Mouse (Mus musculus) embryonic facial prominence, embryonic 14.5 days (tissue): ENCODE measurements around the gene Nsd1. TPM values are rescaled to one million over a fixed set of nuclear protein-coding genes. Genes with fewer than 3 reads are reported as not detected.
A peak's percentile ranks its signal among the peaks of the same experiment; 100 is the strongest.

Experiments used
- ATAC-seq: fragments of 200-750 bp; cut with Nextera tagmentation; 2 replicates; pipeline ENCODE4 v1.8.0; 2017; ENCODE audit warnings: low read depth, moderate number of reproducible peaks, moderate TSS enrichment
- DNase-seq: peaks from one replicate; pipeline ENCODE4 v3.0.0-alpha.2; 2015; ENCODE audit warnings: low spot score
- H3K27ac ChIP-seq: fragments of 300-500 bp; sonication (generic); replicated peaks from 2 replicates; pipeline ENCODE4 v1.5.1; 2014; ENCODE audit warnings: low read depth, mild to moderate bottlenecking, low read length, moderate library complexity
- H3K27me3 ChIP-seq: fragments of 300-500 bp; sonication (generic); replicated peaks from 2 replicates; pipeline ENCODE4 v1.6.1; 2014; ENCODE audit warnings: low read length; ENCODE audit not compliant: control insufficient read depth, insufficient read depth
- H3K36me3 ChIP-seq: fragments of 300-500 bp; sonication (generic); 2 replicates; pipeline ENCODE4 v1.6.1; 2014; ENCODE audit warnings: low read length, mixed read lengths; ENCODE audit not compliant: control insufficient read depth, insufficient read depth
- H3K4me1 ChIP-seq: fragments of 300-500 bp; sonication (generic); 2 replicates; pipeline ENCODE4 v1.6.1; 2014; ENCODE audit warnings: antibody characterized with exemption, low read length; ENCODE audit not compliant: control insufficient read depth, insufficient read depth
- H3K4me2 ChIP-seq: fragments of 300-500 bp; sonication (generic); 2 replicates; pipeline ENCODE4 v1.6.1; 2014; ENCODE audit warnings: low read depth, mild to moderate bottlenecking, low read length, moderate library complexity, mixed read lengths
- H3K4me3 ChIP-seq: fragments of 300-500 bp; sonication (generic); 2 replicates; pipeline ENCODE4 v1.5.1; 2014; ENCODE audit warnings: low read depth, mild to moderate bottlenecking, low read length
- H3K9ac ChIP-seq: fragments of 300-500 bp; sonication (generic); 2 replicates; pipeline ENCODE4 v1.6.1; 2014; ENCODE audit warnings: low read depth, mild to moderate bottlenecking, low read length, moderate library complexity, mixed read lengths
- H3K9me3 ChIP-seq: fragments of 300-500 bp; sonication (generic); 2 replicates; pipeline ENCODE4 v1.6.1; 2016; ENCODE audit warnings: low read length; ENCODE audit not compliant: control insufficient read depth
- WGBS: fragments of 180-500 bp; shearing (Covaris S2); extraction: QIAGEN DNeasy Blood & Tissue Kit; methylation state at CpG from one replicate; pipeline ENCODE4 v1.1.7; 2014; 5-methylcytosine and 5-hydroxymethylcytosine counted together
- polyA plus RNA-seq: library from polyadenylated mRNA; unstranded; fragments of >200 nt; fragmentation: Nextera tagmentation; extraction: Ambion mirVana; gene quantifications from 2 replicates; pipeline ENCODE4 v1.2.1, GENCODE M21; 2014

Nsd1 gene
- polyA plus RNA-seq, 1 experiment from 2014 or later = 55.0 TPM

DNA sequence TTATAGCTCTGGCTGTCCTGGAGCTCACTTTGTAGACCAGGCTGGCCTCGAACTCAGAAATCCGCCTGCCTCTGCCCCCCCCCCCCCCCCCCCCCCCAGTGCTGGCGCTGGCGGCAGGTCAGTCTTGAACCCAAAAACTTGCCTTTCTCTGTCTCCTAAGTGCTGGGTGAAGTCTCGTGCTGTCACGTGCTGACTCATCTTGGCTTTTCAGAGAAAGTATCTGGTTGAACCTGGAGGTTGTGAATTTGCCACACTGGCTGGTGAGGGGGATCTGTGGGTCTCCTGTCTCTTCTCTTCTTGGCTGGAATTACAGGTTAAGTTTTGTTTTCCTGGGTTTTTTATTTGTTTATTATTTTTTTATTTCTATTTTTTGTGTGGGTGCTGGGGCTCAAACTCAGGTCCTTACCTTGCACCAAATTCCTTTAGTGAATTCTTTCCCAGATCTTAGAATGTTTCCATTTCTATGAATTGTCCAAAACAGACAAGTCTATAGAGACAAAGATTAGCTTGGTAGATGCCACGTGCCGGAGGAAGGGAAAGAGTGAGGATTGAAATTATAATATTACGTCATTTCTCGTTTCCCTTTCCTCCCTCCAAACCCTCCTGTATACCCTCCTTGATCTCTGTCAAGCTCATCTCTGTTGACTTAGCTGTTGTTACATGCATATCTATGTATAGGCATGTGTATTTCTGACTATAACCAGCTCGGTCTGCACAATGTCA, 4.8 kb upstream of the Nsd1 start:
- ATAC-seq = no peak
- H3K36me3 ChIP-seq = no peaks in the 10 kb centered on the region

DNA sequence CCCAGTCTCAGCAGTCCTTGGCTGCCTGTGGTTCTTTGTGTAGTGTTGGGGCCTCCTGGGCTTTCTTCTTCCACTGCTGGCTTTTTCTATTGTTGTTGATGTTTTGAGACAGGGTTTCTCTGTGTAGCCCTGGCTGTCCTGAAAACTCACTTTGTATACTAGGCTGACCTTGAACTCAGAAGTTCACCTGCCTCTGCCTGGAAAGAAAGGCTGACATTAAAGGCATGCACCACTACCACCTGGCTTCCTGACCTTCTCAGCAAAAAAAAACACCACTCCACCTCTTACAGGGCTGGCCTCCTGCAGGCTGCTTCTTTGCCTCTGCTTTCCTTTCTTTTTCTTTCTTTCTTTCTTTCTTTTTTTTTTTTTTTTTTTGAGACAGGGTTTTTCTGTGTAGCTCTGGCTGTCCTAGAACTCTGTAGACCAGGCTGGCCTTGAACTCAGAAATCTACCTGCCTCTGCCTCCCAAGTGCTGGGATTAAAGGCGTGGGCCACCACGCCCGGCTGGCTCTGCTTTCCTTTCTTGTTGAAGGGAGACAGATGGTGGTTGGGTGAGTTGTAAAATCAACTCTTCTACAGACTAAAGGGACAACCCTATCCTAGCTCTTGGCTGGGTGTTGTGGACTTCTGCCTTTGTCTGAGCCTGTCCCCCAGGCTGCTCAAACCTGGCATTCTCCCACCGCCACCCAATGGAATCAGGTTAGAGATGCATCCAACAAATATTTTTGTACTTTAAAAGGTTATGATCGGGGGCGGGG, 4.0 kb upstream of the Nsd1 start:
- H3K4me2 ChIP-seq = no peak overlapping the region
- H3K27me3 ChIP-seq = no peaks in the 10 kb centered on the region
- ATAC-seq (no peak), DNase-seq (no peak)
- 91% methylated on average over 6 of the region's 6 CpGs for WGBS
- H3K9ac ChIP-seq = no peak overlapping the region
- no peaks in the 10 kb centered on the region for H3K9me3 ChIP-seq
- H3K4me3 ChIP-seq = no peak overlapping the region
- H3K27ac ChIP-seq = no peak overlapping the region
- no peaks in the 10 kb centered on the region for H3K36me3 ChIP-seq
- no peaks in the 10 kb centered on the region for H3K4me1 ChIP-seq

More for the DNA sequence above, 4.8 kb upstream of the Nsd1 start:
- Histone ChIP-seq H3K9ac (no peak overlapping the region), H3K4me1 (no peaks in the 10 kb centered on the region), H3K9me3 (no peaks in the 10 kb centered on the region), H3K4me3 (no peak overlapping the region), H3K27ac (no peak overlapping the region), H3K27me3 (no peaks in the 10 kb centered on the region), H3K4me2 (no peak overlapping the region)
- no peak for DNase-seq
- 73% methylated on average over 7 of the region's 11 CpGs for WGBS

- no peak overlapping the region for H3K4me3 ChIP-seq
- peaks cover 9% of the 10 kb centered on the region for H3K36me3 ChIP-seq
- ATAC-seq (no peak), DNase-seq (no peak)
- H3K9ac ChIP-seq = 0 out of 2 replicates have a peak overlapping the region, but pooled peaks have one; percentile 7
- H3K27ac ChIP-seq = peak overlapping the region; percentile 98
- H3K9me3 ChIP-seq = no peaks in the 10 kb centered on the region
- H3K4me1 ChIP-seq = peaks cover 11% of the 10 kb centered on the region
- H3K27me3 ChIP-seq = no peaks in the 10 kb centered on the region
- H3K4me2 ChIP-seq = peak overlapping the region; percentile 92; the same call in 1 of the 2 replicates
- WGBS = 54% methylated on average over 12 of the region's 13 CpGs
These were observed 539 bp upstream of the Nsd1 start for GRCm38 (mm10) chr13:55208837-55209648.

GRCm38 (mm10) chr13:55210193-55210970, 800 bp downstream of the Nsd1 start:
- Histone ChIP-seq H3K27ac (peak overlapping the region; percentile 98), H3K4me2 (peak overlapping the region; percentile 92), H3K27me3 (no peaks in the 10 kb centered on the region), H3K4me3 (peak overlapping the region; percentile 86), H3K9ac (peak overlapping the region; percentile 93), H3K4me1 (peaks cover 24% of the 10 kb centered on the region), H3K36me3 (peaks cover 21% of the 10 kb centered on the region), H3K9me3 (no peaks in the 10 kb centered on the region)
- DNase-seq (peak; percentile 73), ATAC-seq (peak; percentile 45)
- no CpG with 5 or more reads among the region's 77 CpGs for WGBS

GRCm38 (mm10) chr13:55210971-55211220, 1.3 kb downstream of the Nsd1 start:
- DNase-seq (no peak), ATAC-seq (peak; percentile 71)
- H3K27ac ChIP-seq = peak overlapping the region; percentile 98
- 0% methylated on average over 16 of the region's 17 CpGs for WGBS
- peak overlapping the region; percentile 86 for H3K4me3 ChIP-seq
- peak overlapping the region; percentile 92 for H3K4me2 ChIP-seq
- peaks cover 29% of the 10 kb centered on the region for H3K4me1 ChIP-seq
- peak overlapping the region; percentile 93 for H3K9ac ChIP-seq
- no peaks in the 10 kb centered on the region for H3K27me3 ChIP-seq
- peaks cover 26% of the 10 kb centered on the region for H3K36me3 ChIP-seq
- H3K9me3 ChIP-seq = no peaks in the 10 kb centered on the region

- Histone ChIP-seq H3K27me3 (no peaks in the 10 kb centered on the region), H3K4me1 (peaks cover 35% of the 10 kb centered on the region), H3K36me3 (peaks cover 32% of the 10 kb centered on the region), H3K27ac (peak overlapping the region; percentile 98), H3K9ac (peak overlapping the region; percentile 93), H3K4me2 (peak overlapping the region; percentile 92), H3K9me3 (no peaks in the 10 kb centered on the region), H3K4me3 (peak overlapping the region; percentile 86)
- ATAC-seq (peak; percentile 77), DNase-seq (peak; percentile 95)
- WGBS = 0% methylated on average over 4 of the region's 93 CpGs
These were observed 1.8 kb downstream of the Nsd1 start for GRCm38 (mm10) chr13:55211221-55212010.

DNA sequence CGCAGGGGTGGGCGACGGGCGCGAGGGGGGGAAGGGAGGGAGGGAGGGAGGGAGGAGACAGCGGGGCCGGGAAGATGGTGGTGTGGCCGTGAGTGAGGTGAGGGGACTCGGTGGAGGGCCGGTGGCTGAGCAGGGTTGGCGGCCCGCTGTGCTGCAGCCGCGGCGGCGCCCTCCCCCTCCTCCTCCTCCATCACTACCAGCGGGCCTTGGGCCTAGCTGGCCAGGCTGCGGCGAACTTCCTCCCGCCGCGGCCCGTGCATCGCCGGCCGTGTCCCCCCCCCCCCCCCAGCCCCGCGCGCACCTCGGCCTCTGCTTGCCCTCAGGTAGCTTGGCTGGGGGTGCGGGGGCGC, 2.4 kb downstream of the Nsd1 start:
- Histone ChIP-seq H3K4me1 (peaks cover 35% of the 10 kb centered on the region), H3K9me3 (no peaks in the 10 kb centered on the region), H3K27ac (peak overlapping the region; percentile 98), H3K4me3 (peak overlapping the region; percentile 86), H3K4me2 (peak overlapping the region; percentile 92), H3K36me3 (peaks cover 37% of the 10 kb centered on the region), H3K9ac (peak overlapping the region; percentile 93), H3K27me3 (no peaks in the 10 kb centered on the region)
- ATAC-seq (peak; percentile 56), DNase-seq (peak; percentile 74)
- no CpG with 5 or more reads among the region's 32 CpGs for WGBS
